Mouse (Mus musculus): ENCODE results near the gene Acvr1.

Gene Acvr1

DNA sequence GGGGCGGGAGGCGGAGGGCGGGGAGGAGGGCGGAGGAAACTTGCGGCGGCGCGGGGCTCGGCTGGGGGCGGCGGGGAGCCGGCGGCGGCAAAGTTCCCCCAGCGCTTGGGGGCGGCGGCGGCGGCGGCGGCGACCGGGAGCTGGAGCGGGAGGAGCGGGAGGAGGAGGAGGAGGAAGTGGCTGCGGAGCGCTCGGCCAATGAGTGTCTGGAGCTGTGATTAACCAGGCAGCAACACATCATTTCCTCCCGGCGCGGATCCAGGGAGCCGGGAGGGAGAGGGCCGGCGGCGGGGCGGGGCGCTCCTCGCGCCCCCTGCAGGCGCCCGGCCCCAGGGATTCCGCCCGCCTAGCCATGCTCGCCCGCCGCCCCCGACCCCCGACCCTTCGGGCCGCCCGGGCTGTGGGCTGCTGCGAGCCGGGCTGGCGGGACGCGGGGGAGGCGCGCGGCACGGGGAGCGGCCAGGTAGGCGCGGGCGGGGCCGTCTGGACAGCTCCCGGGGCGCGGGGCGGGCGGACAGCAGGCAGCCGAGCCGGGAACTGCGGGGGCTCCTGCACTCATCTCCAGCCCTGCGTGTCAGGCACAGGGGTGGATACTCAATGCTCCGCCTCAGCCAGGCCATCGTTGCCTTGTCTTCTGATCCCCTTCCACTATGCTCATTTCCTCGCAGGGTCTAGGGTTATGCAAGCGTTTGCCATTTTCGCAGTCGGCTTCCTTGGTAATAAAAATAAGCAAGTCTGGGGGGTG lies at the start of gene Acvr1, which contains the start of gene Upp2:
TSS of gene Acvr1 (minus strand) at position 92 of the 745 bp plus-strand sequence.
TSS of gene Upp2 (plus strand) at position 233 of the 745 bp plus-strand sequence.
- peak; percentile 85 for DNase-seq (ENCODE audit: low read depth, low spot score)

DNA sequence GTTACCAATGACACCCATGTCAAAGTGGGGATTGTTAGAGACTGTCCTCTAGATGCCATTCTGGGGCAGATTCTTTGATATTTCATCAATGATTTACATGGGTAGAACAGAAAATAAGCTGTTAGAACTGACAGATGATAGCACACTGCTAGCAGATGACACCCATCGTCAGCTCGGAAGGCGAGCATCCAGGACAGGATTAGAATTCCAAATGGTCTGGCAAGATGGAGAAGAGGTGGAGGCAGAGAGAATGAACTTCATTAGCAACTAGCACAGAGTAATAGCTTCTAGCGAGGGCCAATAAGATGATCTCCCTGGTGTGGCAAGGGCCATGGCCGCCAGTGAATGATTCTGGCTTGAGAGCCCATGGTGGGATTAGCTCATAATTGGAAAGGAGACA lies 48.8 kb upstream of the Acvr1 start:
- DNase-seq (ENCODE audit: low read depth, low spot score), result no peak

DNA sequence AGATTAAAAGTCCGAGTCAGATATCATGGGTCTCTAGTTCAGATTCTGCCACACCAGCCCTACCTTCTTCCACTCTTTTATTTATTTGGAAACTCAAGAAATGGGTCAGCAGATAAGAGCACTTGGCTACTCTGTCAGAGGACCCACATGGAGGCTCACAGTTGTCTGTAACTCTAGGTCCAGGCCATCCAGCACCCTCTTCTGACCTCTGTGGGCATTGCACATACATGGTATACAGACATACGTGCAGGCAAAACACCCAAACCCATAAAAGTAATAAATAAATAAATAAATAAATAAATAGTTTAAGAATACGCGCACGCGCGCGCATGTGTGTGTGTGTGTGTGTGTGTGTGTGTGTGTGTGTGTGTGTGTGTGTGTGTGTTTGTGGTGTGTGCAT lies 47.9 kb upstream of the Acvr1 start:
- DNase-seq (ENCODE audit: low read depth, low spot score), result no peak

DNA sequence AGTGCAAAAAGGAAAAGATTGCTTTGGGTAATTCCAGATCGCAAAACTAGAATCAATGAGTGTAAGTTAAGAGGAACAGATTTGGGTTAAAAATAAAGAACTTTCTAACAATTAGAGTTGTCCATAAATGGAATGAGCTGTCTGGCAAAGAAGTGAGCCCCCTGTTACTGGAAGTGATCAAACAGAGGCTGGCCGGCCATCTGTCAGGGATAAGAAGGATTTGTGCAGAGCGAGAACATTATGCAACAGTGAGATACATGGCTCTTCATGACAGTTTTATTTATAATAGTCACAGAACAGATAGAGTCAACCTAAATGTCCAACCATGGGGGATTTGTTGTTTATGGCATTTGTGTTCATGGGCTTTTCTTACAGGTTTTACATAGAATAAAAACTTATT lies 46.8 kb upstream of the Acvr1 start:
- DNase-seq (ENCODE audit: low read depth, low spot score), result peak; percentile 40

DNA sequence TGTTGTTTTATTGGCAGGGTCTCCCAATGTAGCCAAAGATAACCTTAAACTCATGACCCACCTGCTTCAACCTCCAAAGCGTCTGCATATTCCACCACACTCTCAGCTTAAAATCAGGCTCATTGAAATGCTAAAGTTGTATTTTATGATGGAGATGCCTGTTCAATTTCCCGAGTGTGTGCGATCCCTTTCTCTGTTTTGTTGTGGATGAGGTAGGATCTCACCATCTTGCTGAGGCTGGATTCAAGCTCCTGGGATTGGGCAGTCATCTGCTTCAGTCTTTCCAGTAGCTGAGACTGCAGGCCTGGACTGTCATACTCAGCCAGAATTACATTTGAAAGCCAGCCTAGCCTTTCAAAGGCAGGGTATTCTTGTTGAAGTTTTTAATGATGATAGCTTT lies 37.8 kb upstream of the Acvr1 start:
- DNase-seq (ENCODE audit: low read depth, low spot score), result no peak

DNA sequence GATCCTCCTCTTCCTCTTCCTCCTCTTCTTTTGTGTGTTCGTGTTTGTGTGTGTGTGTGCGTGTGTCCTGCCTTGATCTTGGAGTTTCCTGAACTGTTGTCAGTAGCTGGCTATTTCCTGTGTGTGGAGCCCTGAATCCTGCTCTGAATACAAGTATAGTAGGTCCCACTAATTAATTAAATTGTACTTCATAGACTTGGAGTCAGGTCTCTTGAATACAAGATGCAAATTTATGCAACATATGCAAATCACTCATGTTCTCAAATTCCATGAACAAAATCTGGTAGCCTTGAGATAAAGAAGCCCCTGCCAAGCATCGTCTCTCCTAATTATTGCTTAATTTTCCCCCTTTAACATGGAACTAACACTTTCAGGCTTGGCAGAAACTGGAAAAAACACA lies 36.4 kb upstream of the Acvr1 start:
- no peak for DNase-seq (ENCODE audit: low read depth, low spot score)

DNA sequence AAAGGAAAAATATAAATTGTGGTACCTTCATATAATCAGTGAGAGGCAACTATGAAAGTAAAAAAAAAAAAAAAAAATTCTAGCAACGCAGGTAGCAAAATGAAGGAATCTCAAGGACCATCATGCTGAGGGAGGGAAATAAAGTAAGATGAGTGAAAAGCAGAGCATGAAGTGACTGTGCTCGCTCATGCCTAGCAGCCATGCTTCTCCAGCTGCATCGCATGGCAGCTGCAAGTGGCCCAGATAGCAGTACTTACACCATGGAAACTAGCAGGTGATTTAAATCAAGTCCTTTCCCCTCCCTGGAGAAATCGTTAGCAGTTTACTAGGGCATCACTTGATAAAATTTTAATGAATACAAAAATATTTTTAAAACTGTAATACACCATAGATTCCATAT lies 34.4 kb upstream of the Acvr1 start:
- no peak for DNase-seq (ENCODE audit: low read depth, low spot score)

DNA sequence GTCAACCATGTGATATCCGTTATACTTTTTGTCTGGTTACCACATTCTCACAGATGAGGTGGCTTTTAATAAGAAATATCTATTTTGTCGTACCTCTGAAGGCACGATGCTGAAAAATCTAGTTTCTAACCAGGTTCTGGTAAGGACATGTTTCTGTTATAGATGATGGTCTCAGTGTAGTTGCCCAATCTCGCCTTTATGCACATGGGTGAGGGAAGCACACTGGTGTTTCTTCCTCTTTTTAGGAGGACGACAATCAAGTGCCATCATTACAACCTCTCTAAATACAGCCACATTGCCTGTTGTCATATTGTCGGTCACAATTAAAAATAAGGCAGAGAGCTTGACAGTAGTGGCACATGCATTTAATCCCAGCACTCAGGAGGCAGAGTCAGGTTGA lies 32.7 kb upstream of the Acvr1 start:
- DNase-seq (ENCODE audit: low read depth, low spot score), result no peak

DNA sequence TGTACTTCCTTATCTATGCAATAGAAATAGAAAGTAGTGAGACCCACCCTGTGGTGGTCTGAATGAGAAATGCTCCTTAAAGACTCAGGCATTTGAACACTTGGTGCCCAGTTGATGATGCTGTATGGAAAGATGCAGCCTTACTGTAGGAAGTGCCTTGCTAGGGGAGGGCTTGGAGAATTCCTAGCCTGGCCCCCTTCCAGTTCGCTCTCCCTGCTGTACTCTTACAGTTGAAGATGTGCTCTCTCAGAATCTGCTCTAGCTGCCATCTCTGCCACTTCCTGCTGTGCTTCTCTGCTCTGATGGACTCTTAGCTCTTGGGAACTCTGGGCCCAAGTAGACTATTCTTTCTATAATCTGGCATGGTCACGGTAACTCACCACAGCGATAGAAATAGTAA lies 30.6 kb upstream of the Acvr1 start:
- DNase-seq (ENCODE audit: low read depth, low spot score), result no peak

DNA sequence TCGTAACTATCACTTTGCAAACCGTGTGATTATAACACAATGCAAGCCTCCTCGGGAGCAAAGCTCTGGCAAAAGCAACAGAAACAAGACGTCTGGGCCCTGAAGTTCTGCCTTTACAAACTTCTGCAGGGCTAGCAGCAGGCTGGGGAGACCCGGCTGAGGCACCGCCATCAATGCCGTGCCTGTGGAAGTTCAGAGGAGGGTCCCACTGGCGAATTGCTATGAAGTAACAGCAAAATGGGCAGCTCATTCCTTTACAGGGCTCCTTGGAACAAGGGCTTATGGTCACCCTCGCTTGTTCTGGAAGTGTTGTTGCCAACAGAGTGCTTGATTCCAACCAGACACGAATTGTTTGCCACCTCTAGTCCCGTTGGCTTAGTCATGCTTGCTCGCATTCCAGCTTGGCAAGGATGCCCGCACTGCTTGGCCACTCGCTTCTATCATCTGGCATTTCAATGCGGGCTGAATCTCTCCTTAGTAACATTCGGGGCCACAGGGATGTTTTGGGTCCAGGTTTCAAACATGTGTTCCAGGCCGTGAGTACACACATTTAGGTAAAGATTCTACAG lies 29.9 kb upstream of the Acvr1 start:
- no peak for DNase-seq (ENCODE audit: low read depth, low spot score)

DNA sequence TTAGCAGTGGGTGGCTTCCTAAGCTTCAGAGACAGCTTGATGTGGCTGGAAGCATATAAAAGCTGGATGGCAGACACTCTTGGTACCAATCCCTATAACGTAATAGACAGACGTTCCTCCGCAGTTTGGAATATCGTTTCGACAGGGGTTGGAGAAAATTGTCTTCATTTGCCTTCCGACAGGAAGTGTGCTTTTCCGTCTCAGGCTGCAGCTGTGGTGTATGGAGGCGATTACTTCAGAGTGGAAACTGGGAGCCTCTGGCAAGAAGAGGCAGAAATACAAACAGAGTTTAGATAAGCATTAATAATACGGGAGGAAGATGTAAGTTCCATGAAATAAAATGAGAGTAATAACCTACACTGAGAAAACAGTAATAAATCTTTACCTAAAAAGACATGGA lies 28.4 kb upstream of the Acvr1 start:
- no peak for DNase-seq (ENCODE audit: low read depth, low spot score)

DNA sequence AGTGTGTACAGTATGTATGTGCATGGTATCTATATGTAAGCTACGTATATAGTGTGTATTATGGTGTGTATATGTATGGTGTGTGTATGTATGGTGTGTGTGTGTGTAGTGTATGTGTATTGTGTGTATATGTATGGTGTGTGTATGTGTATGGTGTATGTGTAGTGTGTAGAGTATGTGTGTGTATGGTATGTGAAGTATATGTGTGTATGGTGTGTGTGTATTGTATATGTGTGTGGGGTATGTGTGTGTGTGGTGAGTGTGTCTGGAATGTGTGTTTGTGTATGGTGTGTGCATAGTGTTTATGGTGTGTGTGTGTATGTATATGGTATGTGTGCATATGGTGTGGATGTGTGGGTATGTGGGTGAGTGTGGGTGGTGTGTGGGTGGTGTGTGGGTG lies 23.1 kb upstream of the Acvr1 start:
- DNase-seq (ENCODE audit: low read depth, low spot score), result no peak

DNA sequence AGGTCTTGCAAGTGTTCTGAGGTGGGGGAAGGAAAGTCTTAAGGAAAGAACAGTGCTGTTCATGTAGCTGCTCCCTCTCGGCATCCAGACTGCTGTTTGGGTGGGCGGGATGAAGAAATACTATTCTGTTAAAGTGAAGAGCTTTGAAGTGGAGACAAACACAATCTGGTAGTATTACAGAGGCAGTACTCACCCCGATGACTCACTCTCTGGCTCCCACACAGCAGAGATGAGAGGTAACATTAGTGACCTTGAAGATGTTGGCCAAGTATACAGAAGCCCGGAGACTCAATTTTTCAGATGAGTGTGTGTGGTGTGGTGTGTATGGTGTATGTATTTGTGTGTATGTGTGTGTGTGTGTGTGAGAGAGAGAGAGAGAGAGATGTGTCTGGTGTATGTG lies 22.7 kb upstream of the Acvr1 start:
- DNase-seq (ENCODE audit: low read depth, low spot score), result no peak

DNA sequence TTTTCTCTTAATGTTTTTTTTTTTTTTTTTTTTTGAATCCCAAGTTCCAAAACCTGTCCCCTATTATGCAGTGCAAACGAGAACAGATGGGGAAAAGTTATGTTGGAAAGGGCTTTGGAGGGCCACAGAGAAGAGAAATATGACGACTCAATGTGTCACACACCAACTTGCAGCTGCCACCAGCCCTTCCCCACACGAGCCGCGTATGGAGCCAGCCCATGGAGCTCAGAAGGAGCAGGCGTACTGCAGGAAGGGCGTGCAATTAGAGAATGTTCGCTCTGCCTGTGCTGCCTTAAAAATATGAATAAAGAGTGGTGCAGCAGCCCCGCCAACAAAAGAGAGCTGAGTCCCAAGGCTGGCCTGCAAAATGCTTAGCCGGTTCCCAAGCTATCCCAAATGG lies 19.4 kb upstream of the Acvr1 start:
- DNase-seq (ENCODE audit: low read depth, low spot score), result peak; percentile 82

DNA sequence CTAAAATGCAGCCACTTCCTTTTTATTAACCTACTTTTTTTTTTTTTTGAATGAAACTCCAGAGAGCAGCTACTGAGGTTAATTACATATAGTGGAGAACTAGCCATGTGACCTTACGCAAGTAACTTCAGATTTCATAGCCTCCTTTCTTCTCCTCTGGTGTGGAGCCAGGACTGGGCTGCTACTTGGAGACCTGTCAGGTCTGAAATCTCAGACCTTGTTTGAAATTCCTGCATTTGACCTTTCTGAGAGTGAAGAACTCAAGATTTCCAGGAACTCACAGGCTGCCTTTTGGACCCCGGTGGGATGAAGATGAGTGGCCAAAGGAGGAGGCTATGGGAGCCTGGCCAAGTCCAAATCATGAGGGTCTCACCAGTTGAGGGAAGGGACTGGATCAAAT lies 7.2 kb upstream of the Acvr1 start:
- DNase-seq (ENCODE audit: low read depth, low spot score), result no peak

DNA sequence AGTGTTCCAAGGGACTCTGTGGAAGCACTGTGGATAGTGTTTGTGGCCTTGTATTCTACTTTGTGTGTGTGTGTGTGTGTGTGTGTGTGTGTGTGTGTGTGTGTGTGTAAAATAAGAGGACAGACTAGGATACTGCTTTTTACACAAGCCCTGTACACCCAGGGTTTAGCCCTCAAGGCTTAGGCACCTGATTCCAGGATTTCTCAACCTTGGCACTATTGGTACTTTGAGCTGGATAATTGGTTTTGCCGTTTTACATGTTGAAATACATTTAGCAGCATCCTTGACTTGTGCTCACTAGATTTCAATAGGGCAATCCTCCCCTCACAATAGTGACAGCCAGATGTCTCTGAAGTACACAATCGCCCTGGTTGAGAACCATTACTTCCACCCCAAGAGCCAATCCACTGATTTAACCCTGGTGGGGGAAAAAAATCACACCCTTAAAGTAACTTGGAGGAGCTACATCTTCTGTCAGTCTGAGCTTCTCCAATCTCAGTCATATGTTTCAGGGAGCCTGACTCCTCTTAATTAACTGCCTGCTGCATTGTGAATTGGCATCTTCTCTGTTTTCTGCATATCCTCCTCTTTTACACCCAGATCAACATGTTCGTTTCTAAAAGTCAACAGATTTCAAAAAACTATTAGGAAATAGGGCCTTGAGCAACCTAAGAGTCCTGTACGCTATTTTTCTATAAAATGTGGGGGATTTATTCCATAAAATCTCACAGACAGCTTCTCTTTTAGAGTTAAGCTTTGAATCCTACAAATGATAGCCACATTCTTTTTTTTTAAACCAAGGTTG lies 2.1 kb upstream of the Acvr1 start:
- no peak for DNase-seq (ENCODE audit: low read depth, low spot score)

DNA sequence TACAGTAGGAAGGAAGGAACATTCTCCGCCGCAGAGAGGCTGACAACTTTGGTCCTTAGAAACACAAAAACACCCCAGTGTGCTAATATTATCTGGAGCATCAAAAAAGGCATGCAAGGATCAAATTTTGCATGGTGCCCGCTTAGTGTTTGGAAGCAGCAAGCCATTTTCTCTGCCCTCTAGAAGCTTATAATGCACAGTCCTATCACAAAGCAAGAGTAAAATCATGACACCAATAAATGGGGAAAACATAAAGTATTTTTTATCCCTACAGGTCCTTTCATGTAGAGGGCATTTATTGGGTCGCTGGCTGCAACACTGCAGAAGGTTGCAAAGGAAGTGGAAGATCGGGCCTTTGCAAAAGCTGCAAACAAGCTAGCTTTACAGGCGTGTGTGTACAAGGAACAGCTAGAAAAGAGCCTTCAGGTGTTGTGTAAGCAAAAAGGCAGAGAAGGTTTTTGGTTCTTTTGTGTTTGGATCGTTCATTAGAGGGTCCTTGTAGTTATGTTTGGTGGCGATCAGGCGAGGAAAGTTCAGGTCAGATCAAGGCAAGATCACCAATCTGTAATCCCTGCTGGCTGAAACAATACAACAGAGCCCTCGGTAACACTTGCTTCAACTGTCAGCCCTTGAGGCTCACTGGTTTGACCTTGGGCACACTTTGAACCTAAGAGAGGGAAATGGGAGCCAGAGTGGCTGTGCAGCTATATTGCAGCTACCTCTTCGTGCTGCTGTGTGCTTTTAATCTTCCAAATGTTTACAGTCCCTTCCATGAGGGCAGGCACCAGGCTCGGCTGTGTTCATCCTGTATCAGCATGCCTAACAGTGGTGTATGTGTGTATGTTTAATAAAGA lies 1.1 kb upstream of the Acvr1 start:
- DNase-seq (ENCODE audit: low read depth, low spot score), result no peak

DNA sequence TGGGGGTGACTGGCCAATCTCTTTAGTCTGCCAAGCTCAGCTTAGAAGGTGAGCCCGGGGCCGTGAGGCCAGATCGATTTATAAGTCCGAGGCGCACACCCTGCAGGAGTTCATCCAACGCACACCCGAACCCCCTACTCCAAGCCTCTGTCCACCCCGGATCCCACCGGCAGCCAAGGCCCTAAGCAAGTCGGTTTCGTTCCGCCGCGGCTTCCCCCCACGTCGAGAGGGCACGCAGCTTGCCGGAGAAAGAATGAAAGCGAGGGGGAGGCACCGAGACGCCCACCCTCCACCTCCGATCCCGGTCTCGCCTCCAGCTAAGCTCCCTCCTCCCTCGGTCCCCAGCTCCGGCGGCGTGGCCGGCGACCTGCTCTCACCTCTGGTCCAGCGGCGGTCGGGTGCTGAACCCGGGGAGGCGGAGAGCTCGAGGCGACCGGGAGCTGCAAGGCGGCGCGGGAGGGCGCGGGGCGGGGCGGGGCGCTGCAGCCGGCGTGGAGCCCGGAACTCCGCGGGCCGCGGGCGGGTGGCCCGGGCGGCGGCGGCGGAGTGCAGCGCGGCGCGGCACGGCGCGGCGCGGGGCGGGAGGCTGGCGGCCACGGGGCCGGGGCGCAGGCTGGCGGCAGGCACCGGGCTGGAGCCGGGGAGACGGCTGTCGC lies 419 bp downstream of the Acvr1 start:
- no peak for DNase-seq (ENCODE audit: low read depth, low spot score)

DNA sequence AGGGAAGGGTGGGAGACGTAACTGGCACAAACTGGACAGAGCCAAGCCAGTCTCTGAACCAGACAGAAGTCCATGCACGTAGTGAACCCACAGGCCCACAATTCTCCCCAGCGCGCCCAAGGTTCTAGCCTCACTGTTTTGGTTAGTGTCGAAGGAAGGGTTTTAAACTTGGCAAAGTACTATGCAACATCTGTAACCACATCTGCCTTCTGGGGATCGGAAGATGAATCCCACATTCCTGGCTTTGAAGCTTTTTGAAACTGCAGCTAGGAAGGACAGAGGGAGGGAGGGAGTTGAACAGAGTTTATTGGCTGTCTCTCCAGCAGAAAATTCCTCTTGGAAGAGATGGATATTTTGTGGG lies 928 bp downstream of the Acvr1 start:
- DNase-seq (ENCODE audit: low read depth, low spot score), result no peak

DNA sequence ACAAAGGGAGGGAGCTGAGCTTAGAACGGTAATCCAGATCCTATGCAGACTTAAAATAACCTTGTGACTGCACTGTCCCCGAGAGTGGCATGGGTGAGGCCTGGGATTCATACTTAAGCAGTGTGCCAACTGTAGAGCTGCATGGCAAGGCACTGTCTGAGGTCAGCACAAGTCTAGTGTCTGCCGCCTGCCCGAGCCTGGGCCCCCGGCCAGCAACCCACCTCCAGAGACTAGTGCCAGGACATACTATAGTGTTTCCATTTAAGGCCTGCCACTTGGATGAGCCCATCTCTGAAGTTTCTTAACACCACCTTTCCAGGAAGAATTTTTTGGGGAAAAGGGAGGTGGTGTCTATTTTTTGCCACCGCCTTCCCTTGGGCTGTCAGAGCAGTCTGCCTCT lies 1.7 kb downstream of the Acvr1 start:
- DNase-seq (ENCODE audit: low read depth, low spot score), result no peak

DNA sequence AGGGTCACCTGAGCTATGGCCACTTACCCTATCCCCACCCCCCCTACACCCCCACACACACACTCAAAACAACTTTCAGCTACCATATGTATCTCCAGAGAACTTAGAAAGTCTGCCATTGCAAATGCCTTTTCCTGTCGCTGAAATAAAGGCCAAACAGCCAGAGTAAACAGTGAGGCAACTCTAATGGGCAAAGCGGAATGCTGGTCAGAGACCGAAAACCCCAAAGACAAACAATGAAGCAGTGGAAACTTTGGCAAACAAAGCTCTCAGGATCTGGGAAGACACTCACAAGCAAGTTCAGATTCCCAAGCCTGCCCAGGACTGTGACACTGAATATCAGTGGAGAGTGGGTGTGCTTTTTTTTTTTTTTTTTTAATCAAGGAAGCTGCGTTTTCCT lies 4.8 kb downstream of the Acvr1 start:
- DNase-seq (ENCODE audit: low read depth, low spot score), result no peak
